Mouse (Mus musculus): Measurements from ENCODE around the gene Atp8a1. TPM values are rescaled to one million over a fixed set of nuclear protein-coding genes. Genes with fewer than 3 reads are reported as not detected.

Atp8a1 gene
- polyA plus RNA-seq, 1 experiment = 66.2 TPM

DNA sequence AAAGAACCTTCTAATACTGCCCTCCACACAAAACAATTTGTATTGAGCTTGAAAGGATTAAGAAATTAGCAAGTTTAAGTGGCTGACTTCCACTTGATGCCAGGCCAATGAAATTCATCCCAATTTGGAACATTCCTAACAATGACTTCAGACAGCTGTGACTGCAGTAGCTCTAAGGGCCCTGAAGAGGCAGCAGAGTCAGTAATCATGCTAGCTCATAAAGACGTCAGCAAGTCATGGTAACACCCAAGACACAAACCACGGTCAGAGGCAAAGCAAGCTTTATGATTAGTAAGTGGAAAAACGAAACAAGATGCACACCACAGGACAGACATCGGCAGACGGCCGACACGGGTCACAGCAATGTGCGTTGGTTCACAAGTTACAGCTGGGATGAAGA, 69.2 kb downstream of the Atp8a1 start:
- peak in 1 of 2 experiments; percentile 73 for DNase-seq (ENCODE audit: extremely low spot score in 1 of 2, low spot score in 1 of 2)

DNA sequence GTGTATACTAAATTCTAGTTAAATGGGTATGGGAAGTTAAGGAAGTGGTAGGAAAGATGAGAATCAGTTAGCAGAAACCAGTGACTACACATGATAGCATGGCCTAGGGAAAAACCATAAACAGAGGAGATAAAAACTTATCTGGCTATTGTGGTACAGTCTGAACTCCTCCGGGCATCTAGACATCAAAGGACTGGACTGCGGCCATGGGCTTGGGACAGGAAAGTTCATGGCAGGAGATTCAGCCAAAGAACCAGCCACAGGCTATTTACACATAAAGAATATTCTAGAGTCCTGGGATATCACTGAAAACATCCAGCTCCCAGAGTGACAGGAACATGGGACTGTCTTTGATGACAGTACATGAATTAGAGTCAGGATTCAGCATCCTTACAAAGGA, 73.0 kb downstream of the Atp8a1 start:
- no peak for DNase-seq (ENCODE audit: extremely low spot score in 1 of 2, low spot score in 1 of 2)

DNA sequence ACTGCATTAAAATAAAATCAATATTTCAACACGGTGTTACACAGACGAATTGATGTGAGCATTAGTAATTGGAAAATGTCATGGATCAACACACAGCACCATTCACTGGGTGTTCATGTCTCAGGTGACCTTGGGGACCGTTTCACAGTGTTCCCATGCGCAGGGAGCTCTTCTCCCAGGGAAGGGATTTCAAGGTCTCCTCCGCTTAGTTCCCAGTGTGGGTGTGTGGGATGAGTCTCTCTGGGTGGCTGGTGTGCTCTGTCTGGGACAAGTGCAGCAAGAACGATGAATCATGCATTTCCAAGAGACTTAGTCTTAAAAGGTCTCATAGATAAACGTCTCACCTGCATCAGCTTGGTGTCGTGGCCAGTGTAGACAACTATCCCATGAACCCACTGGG, 78.5 kb downstream of the Atp8a1 start:
- DNase-seq (ENCODE audit: extremely low spot score in 1 of 2, low spot score in 1 of 2) = peak in 1 of 2 experiments; percentile 51

DNA sequence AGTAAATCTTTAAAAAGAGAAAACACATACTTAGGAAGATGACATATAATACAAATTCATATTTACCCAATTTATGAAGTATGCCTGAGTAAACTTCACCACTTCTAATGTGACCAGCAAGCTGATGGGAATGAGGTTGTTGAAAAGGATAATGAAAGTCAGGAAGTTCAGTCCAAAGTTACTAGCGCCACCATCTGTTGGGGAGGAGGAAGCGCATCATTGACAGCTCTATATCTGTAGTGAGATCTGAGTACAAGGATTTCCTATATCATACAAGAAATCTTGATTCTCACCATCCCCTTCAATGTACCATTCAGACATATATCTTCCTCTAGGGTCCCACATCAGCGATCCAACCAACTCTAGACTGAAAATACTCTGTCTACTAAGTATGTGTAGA, 82.4 kb downstream of the Atp8a1 start:
- DNase-seq (ENCODE audit: extremely low spot score in 1 of 2, low spot score in 1 of 2) = no peak

DNA sequence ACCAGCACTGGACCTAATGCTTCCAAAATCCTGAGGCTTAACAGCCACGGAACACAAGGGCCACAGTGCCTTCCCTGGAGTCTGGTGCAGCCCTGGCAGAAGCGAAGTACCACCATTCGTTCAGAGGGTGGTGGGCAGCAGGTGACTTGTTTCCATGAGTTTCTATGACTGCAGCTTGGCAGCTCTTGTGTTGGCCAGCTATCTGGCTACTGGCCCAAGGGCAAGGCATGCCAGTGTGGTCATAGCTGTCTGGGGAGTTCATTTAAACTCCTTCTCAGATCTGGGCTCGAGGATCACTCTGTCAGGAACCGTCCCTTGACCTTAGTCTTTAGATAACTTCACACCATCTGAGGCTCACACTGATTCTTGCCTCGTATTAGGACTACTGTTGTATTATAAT, 89.1 kb downstream of the Atp8a1 start:
- DNase-seq (ENCODE audit: extremely low spot score in 1 of 2, low spot score in 1 of 2) = no peak

DNA sequence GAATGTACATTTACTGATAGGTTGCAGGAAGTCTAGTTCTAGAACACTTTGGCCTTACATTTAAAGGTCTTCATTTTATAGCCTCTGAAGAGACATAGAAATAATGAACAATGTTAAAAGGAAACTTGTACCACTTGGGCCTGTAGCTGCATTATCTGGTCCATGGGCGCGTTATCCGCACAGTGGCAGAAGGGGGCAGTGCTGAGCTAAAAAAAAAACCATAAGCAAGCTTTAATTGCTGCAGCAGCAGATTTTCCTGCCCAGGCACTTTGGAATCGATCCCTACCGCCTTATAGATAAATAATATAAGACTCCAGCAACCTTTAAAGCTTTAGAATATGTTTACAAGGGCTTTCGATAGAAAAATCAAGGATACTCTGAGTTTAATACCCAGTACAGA, 91.1 kb downstream of the Atp8a1 start:
- DNase-seq (ENCODE audit: extremely low spot score in 1 of 2, low spot score in 1 of 2) = peak in 1 of 2 experiments; percentile 67

DNA sequence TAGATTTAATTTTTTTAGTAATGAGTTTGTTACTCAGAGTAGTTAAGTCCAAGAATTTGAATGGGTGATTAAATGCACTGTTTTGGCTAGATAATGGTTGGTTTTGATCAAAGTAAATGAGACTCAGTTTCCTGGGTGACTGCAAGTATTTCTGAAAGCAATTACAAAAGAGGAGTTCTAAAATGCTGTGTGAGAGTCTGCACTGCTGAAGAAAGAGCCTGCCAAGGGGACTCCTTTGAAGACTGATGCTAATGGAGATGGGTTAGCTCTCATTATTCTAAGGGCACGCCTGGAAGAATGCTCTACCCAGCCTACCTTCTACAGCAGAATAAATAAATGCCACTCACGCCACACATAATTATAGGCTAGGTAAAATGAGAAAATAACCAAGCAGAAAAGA, 94.2 kb downstream of the Atp8a1 start:
- peak in 1 of 2 experiments; percentile 51 for DNase-seq (ENCODE audit: extremely low spot score in 1 of 2, low spot score in 1 of 2)

DNA sequence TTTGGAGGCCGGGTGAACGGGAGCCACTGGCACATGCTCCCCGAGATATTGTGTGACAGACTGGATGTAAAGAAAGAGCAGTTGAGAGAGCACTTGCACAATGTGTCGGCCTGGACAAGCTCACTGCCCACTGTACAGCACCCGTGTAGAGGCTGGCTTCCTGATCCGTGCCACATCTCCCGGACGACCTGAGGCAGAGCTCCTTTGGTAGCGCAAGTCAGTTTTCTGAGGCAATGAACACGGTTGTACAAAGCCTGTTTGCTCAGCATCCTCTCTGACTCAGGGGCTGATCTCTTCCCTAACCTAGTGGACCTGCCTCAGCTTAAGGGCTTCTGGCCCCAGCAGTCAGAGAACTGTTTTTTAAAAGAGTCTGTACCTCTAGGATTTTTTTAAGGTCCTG, 94.6 kb downstream of the Atp8a1 start:
- no peak for DNase-seq (ENCODE audit: extremely low spot score in 1 of 2, low spot score in 1 of 2)

DNA sequence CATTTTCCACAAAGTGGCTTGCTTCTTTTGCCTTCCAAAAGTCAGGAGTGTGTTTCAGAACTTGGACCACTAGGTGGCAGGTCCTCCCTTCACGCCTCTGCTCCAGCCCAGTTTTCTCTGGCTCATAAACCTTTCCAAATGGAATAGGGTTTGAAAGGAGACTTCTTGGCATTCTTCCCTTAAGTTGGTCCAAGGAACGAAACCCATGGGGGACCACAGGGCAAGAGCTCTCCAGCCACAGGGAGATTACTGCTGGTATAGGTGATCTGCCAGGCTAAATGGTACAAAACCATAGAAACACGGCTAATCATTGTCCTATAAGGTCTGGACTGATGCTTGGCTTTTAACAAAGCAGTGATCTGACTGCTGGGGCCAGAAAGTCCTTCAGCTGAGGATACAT, 95.2 kb downstream of the Atp8a1 start:
- peak in 1 of 2 experiments; percentile 88 for DNase-seq (ENCODE audit: extremely low spot score in 1 of 2, low spot score in 1 of 2)

DNA sequence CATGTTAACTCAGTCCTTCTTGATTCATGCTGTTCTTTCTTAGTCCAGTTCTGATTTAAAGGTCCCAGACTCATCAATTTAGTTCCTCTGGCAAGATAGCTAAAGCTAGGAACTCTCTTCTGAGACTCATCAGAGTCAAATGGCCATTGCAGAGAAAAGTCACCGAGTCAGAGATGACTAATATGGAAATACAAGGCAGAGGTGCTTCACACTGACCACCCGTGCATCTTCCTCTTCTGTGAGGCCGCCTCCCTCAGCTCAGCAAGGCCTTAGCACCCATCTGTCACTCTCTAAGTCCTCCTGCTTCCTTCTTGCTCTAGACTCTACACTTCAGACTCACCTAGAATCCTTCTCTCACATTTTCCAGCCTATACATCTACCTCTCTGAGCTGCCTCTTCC, 108.0 kb downstream of the Atp8a1 start:
- DNase-seq (ENCODE audit: extremely low spot score in 1 of 2, low spot score in 1 of 2) = no peak

DNA sequence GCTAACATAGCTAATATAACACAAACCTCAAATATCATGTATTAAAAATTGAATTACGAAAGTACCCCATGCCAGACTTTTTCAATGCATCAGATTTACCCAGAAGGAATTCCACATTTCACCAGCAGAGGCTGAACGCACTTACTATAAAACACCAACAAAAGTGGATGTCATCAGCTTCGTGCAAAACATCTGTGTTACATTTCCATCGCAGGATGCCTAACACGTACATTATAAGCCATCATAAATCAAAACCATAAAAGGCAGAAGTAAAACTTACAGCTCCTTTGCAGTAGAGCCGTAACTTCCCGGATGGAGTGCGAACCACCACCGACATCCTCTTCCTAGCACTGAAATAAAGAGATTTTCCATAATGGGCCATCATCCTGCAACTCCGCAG, 109.1 kb downstream of the Atp8a1 start:
- no peak for DNase-seq (ENCODE audit: extremely low spot score in 1 of 2, low spot score in 1 of 2)

DNA sequence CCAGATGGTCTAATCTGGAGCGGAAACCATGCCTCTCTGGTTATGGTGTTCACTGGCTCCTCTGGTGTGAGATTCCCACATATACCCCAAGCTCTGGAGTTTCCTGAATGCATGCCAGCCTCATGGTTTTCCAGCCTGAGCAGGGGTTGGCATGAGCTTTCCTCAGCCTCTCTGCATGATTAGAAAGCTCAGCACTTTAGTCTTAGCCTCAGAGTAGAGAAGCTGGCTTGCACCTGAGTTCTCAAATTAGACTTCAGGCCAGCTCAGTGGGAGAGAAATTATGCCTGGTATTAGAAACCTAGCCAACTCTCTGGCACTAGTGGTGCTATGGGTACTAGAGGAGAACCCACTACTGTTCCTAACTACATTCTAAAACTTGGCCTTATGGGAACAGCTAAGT, 111.5 kb downstream of the Atp8a1 start:
- DNase-seq (ENCODE audit: extremely low spot score in 1 of 2, low spot score in 1 of 2) = peak in 1 of 2 experiments; percentile 32

DNA sequence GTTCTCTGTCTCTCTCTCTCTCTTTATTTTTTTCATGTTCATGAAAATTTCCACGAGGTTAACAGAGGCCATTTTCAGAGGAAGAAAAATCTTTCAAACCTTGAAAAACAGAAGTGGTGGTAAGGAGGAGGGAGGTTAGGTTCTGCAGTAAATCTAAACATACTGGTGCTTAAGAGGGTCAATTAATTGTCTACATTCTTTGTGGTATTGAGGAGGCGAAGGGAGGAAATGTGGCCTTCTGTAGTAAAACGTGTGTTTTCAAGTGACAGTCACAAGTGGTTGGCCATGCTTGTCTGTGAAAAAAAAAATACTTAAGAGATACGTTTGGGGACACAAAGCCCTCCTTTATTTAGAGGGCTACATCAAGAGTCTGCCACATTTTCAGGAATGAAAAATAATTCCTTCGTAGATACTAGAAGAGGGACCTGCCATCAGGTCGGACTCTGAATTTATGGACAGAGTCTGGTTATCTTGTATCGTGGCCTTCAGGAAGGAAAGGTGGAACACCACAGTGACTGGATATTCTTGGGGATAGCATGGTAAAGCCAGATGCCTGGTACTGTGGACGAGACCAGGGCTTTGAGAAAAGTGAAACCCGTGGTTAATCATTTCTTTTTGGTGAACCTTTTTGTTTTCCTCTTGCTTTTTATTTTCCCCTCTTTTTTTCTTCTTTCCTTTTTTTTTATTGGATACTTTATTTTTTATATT, 113.5 kb downstream of the Atp8a1 start:
- DNase-seq (ENCODE audit: extremely low spot score in 1 of 2, low spot score in 1 of 2) = no peak

DNA sequence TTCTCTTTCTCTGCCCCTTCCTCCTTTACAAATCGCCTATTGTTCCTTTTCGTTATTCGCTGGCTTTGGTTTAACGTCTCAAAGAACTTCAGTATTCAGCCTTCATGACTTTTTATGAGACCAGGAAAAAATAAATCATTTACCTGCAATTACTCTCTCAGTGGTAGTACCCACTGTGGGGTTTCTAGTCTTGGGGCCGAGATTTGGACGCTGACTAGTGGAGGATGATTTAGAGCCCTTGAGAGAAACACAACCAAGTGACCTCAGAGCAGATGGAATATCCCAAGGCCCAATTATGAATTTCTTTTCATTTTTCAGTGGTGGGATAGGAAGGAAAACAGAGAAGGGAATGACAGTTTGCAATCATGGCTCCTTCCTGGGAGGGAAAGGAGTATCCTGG, 114.1 kb downstream of the Atp8a1 start:
- no peak for DNase-seq (ENCODE audit: extremely low spot score in 1 of 2, low spot score in 1 of 2)

DNA sequence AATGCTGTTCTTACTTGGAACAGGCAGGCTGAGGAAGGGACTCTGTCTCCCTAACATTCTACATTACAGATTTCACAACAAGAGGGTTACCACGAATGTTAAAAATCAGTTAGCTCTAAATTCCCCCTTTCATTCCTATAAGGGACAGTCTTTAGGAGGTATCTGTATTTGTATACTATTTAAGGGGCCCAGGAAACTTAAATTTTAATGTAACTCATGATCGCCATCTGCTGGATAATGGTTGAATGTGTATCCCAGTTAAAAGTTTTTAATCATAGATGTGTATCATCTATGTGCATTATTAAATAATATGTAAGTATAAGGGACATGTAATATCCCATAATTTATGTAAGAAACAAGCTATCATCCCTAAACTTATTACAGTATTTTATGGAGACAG, 119.5 kb downstream of the Atp8a1 start:
- DNase-seq (ENCODE audit: extremely low spot score in 1 of 2, low spot score in 1 of 2) = peak in 1 of 2 experiments; percentile 67

DNA sequence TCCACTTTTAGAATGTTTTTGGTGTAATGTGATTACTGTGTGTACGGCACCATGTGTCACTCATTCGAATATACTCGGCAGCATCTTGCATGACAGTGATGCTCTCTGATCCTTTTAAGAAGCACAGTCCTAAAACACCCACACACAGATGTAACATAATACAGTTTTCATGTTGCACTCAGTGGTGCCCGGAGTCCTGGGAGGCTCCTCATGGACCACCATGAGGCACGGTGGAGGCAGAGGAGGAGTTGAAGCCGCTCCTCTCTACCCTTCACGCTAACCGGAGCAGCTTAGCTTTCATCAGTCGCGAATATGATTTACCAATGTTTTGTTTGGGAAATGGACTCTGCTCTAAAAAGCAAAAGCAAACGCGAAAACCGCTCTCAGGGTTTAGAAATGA, 120.4 kb downstream of the Atp8a1 start:
- no peak for DNase-seq (ENCODE audit: extremely low spot score in 1 of 2, low spot score in 1 of 2)

DNA sequence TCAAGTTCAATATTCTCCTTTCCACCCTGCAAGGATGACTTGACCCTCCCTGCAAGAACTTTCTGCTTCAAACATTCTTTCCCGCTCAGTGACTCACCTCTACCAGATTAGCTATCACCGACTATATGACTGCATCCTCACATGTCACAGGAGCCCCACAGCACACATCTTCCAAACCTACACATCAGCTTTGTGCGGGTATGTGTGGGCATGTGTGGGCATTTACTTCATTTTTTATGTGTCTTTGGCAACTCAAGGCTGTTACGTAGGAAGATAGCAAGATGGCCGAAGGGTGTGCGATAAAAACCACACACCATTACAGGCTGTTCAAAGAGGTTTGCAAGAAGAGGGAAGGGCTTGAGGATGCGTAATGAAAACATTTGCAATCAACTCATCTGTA, 145.6 kb downstream of the Atp8a1 start:
- peak in 1 of 2 experiments; percentile 45 for DNase-seq (ENCODE audit: extremely low spot score in 1 of 2, low spot score in 1 of 2)

DNA sequence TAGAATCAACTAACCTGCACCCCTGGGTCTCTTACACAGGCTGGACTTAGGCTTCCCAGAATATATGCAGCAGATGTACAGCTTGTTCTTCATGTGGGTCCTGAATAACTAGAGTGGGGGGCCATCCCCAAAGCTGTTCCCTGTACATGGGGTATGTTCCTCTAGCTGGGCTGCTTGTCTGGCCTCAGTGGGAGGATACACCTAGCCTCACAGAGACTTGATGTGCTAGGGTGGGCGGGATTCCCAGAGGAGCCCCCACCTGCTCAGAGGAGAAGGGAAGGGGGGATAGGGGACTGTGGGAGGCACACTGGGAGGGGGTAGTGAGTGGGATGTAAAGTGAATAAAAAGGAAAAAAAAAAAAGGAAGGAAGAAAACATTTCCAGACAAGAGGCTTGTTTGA, 147.8 kb downstream of the Atp8a1 start:
- no peak for DNase-seq (ENCODE audit: extremely low spot score in 1 of 2, low spot score in 1 of 2)

DNA sequence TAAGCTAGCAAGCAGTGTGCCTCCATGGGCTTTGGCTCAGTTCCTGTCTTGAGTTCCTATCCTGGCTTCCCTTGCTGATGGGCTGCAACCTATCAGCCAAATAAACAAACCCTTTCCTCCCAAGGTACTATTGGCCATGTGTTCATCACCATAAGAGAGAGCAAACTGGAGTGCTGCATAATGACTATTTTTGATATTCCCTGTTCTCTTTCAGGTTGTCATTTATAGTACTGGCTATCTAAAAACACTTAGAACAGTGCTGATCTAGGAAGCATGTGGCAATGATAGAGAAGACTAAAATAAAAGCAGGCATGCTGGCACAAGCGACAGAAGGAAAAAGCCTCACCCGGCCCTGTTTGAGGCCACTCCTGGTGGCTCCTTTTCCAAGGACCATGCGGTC, 149.1 kb downstream of the Atp8a1 start:
- DNase-seq (ENCODE audit: extremely low spot score in 1 of 2, low spot score in 1 of 2) = no peak

DNA sequence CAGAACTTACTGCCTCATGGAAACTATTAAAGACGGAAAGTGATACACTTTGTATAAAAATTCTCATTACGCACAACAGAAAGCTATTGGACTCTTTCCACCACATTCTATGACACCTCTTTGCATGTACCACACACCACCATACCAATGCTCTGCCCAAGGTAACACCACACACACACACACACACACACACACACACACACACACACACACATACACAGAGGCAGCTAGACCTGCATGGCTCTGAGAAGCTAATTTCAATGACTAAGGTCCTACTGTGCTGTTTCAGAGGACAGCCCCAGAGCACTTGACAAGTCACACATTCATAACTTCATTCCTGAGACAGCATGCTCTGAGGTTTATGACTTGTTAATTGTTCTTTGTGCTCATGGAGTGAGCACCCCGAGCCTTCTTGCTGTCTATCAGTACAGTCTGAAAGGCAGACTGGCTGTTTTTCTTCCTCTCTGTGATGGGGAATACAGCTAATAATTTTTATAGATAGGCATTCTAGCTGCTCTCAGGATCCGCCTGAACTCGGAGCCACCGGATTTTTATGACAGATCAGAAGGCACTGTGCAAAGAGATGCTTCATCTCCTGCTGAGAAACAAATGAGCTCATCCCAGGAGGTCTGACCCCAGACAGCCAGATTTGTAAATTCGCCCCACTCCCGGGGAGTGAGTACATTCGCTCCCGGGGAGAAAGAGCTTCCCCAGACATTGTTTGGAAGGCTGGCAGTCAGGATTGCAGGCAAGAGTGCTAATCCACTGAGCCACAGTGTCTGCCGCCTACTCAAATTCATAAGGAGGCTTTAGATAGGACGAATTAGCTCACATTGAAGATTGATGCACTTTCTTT, 150.3 kb downstream of the Atp8a1 start:
- DNase-seq (ENCODE audit: extremely low spot score in 1 of 2, low spot score in 1 of 2) = peak in 1 of 2 experiments; percentile 46

DNA sequence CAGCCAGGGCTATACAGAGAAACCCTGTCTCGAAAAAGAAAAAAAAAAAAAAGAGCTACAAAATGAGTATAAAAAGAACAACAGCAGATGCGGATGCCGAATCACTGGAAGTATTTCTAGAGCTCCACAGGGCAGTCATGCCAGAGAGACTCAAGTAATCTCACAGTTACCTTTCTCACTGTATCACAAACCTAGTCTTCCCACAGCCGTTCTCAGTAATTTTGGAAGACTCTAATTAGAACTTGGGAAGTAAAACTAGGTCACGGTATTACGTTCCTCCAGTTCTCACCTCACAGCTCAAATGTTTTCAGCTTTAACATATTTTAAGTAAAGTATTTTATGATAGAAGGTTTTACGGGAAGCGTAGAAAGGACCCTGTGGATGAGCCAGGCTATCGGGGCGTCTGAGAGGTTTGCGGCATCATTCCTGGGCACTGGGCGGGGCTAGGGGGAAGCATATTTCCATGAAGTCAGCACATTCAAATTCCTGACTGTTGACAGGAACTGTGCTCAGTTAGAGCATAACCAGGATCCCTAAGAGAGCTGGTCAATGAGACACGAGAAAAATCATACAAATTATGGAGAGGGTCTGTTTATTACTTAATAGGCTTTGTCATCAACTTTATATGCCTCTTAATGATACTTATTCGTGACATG, 152.1 kb downstream of the Atp8a1 start:
- DNase-seq (ENCODE audit: extremely low spot score in 1 of 2, low spot score in 1 of 2) = peak; percentile 41 to 67

Data from frontal cortex, adult 2 months (tissue).